Mouse (Mus musculus) stomach, postnatal 0 days (tissue): ENCODE results near the gene Gm10447. TPM values are rescaled to one million over a fixed set of nuclear protein-coding genes. Genes with fewer than 3 reads are reported as not detected.

Source experiments
- ATAC-seq: fragments of 200-750 bp; cut with Nextera tagmentation; 2 replicates; pipeline ENCODE4 v1.8.0; 2017; ENCODE audit not compliant: low FRiP score, low TSS enrichment
- DNase-seq: peaks from one replicate; pipeline ENCODE4 v3.0.0-alpha.2; 2016; ENCODE audit warnings: low spot score
- H3K27ac ChIP-seq: fragments of 300-500 bp; sonication (generic); replicated peaks from 2 replicates; pipeline ENCODE4 v1.5.1; 2014; ENCODE audit warnings: mild to moderate bottlenecking, control low read depth
- H3K27me3 ChIP-seq: fragments of 300-500 bp; sonication (generic); 2 replicates; pipeline ENCODE4 v1.6.1; 2014; ENCODE audit warnings: low read length; ENCODE audit not compliant: control insufficient read depth, insufficient read depth
- H3K36me3 ChIP-seq: fragments of 300-500 bp; sonication (generic); 2 replicates; pipeline ENCODE4 v1.6.1; 2014; ENCODE audit warnings: low read length, mixed read lengths; ENCODE audit not compliant: control insufficient read depth, insufficient read depth
- H3K4me1 ChIP-seq: fragments of 300-500 bp; sonication (generic); replicated peaks from 2 replicates; pipeline ENCODE4 v1.6.1; 2014; ENCODE audit warnings: antibody characterized with exemption; ENCODE audit not compliant: control insufficient read depth, insufficient read depth
- H3K4me2 ChIP-seq: fragments of 300-500 bp; sonication (generic); replicated peaks from 2 replicates; pipeline ENCODE4 v1.6.1; 2014; ENCODE audit warnings: low read depth, mild to moderate bottlenecking, control low read depth, moderate library complexity
- H3K4me3 ChIP-seq: fragments of 300-500 bp; sonication (generic); 2 replicates; pipeline ENCODE4 v1.5.1; 2014; ENCODE audit warnings: low read depth, low read length, control low read depth
- H3K9ac ChIP-seq: fragments of 300-500 bp; sonication (generic); 2 replicates; pipeline ENCODE4 v1.6.1; 2014; ENCODE audit warnings: mild to moderate bottlenecking, low read length, control low read depth, mixed read lengths
- H3K9me3 ChIP-seq: fragments of 300-500 bp; sonication (generic); 2 replicates; pipeline ENCODE4 v1.6.1; 2016; ENCODE audit warnings: low read length; ENCODE audit not compliant: control insufficient read depth
- CTCF ChIP-seq: IDR thresholded peaks from 2 replicates; pipeline ENCODE4 v1.5.1; 2016; ENCODE audit warnings: antibody characterized with exemption, low read depth, mild to moderate bottlenecking, moderate library complexity
- EP300 ChIP-seq: optimal IDR thresholded peaks from 2 replicates; pipeline ENCODE3; 2016; ENCODE audit warnings: antibody characterized with exemption
- WGBS: fragments of 180-500 bp; shearing (Covaris S2); extraction: QIAGEN DNeasy Blood & Tissue Kit; methylation state at CpG from one replicate; pipeline ENCODE4 v1.1.7; 2014; 5-methylcytosine and 5-hydroxymethylcytosine counted together
- microRNA-seq: library from miRNA; unstranded; fragments of <30 nt; microRNA quantifications from one replicate; pipeline ENCODE4, GENCODE M21; 2016
- polyA plus RNA-seq: library from polyadenylated mRNA; unstranded; fragments of >200 nt; fragmentation: Nextera tagmentation; extraction: Ambion mirVana; gene quantifications from 2 replicates; pipeline ENCODE4 v1.2.1, GENCODE M21; 2015

Gm10447 gene
- polyA plus RNA-seq, 1 experiment from 2014 or later = 0.08 TPM

DNA sequence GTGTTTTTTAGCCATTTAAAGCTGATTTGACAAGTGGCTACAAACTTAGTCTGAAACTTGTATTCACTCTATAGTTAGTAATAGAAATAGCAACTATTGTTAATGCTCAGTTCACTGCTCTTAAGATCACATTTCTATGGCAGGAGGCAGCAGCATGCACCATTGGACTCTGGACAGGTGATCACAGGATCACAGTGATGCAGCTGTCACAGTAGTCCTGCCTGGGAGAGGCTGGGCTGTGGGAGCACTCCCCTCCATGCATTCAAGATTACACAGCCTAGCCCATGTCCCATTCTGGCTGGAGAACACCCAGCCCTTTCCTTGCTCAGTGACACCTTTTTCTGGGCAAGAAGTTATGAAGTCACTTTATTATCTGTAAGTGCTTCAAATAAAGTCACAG, 38.9 kb downstream of the Gm10447 start:
- Histone ChIP-seq H3K27ac (no peak overlapping the region), H3K4me3 (no peak overlapping the region), H3K9ac (no peak overlapping the region), H3K4me1 (no peaks in the 10 kb centered on the region), H3K27me3 (no peaks in the 10 kb centered on the region), H3K9me3 (no peaks in the 10 kb centered on the region), H3K4me2 (no peak overlapping the region), H3K36me3 (peaks cover 34% of the 10 kb centered on the region)
- DNase-seq (no peak), ATAC-seq (no peak)
- TF ChIP-seq EP300 (no peak), CTCF (no peak)

DNA sequence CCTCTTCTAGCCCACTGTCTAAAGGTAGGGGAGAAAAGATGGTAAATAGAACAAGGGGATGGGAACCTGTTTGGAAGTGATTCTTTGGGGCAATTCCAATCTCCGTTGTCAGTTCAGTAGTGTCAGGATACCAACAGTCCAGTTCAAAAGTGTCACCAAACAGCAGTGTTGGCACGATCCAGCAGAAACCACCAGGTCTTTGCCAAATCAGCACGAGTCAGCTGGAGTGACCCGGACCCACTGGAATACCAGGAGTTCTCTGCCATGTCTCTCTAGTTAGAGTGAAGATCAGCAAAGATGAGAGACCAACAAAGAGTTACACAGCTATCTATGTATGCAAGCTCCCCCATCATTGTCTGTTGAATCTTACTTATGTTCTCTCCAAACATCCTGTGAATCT, 43.0 kb downstream of the Gm10447 start:
- TF ChIP-seq EP300 (no peak), CTCF (no peak)
- no peaks in the 10 kb centered on the region for H3K4me1 ChIP-seq
- H3K4me2 ChIP-seq = no peak overlapping the region
- no peak overlapping the region for H3K4me3 ChIP-seq
- ATAC-seq (no peak), DNase-seq (no peak)
- WGBS = 94% methylated on average over 4 of the region's 4 CpGs
- H3K27ac ChIP-seq = no peak overlapping the region
- peaks cover 50% of the 10 kb centered on the region for H3K36me3 ChIP-seq
- no peaks in the 10 kb centered on the region for H3K9me3 ChIP-seq
- no peak overlapping the region for H3K9ac ChIP-seq
- no peaks in the 10 kb centered on the region for H3K27me3 ChIP-seq

DNA sequence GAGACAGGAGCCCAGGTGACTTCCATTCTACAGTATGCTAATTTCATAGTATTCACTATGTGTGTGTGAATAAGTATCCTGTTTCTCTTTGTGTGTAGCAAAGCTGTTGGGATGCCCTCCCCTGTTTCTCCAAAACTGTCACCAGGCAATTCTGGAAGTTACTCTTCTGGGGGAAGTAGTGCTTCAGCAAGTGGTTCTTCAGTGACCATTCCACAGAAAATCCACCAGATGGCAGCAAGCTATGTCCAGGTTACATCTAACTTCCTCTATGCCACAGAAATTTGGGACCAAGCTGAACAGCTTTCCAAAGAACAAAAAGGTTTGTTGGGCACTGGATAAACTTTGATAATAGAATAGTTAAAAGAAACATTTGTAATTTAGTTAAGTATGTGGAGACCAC, 45.2 kb downstream of the Gm10447 start:
- Histone ChIP-seq H3K27ac (no peak overlapping the region), H3K4me3 (no peak overlapping the region), H3K9ac (no peak overlapping the region), H3K4me2 (no peak overlapping the region), H3K4me1 (no peaks in the 10 kb centered on the region), H3K27me3 (no peaks in the 10 kb centered on the region), H3K36me3 (peaks cover 43% of the 10 kb centered on the region), H3K9me3 (no peaks in the 10 kb centered on the region)
- TF ChIP-seq CTCF (peak; percentile 76), EP300 (no peak)
- no peak for ATAC-seq
- DNase-seq = no peak

Small RNA genes within 50 kb of the gene (microRNA-seq; reads per million reads assigned to microRNA genes)
- gene Mir6920 = not detected

Other genes with a start within 250 kb of the Gm10447 start
- 53.6 and 59.9 TPM in 2 replicates for gene Hspa4, start 156.7 kb downstream of the Gm10447 start, polyA plus RNA-seq
- 11.6 and 12.4 TPM in 2 replicates for gene Zcchc10, start 132.4 kb downstream of the Gm10447 start, polyA plus RNA-seq
- gene Aff4, start 106.3 kb downstream of the Gm10447 start, polyA plus RNA-seq = 18.5 and 28.5 TPM in 2 replicates
- 0.19 and 0.75 TPM in 2 replicates for gene Leap2, start 33.9 kb downstream of the Gm10447 start, polyA plus RNA-seq
- 903 and 973 TPM in 2 replicates for gene Uqcrq, start 26.3 kb downstream of the Gm10447 start, polyA plus RNA-seq
- gene Gdf9, start 26.1 kb downstream of the Gm10447 start, polyA plus RNA-seq = 0.78 and 0.88 TPM in 2 replicates
- gene Shroom1, start 95 bp upstream of the Gm10447 start, polyA plus RNA-seq = 1.3 and 1.7 TPM in 2 replicates
- not detected in 2 replicates for gene Gm9837, start 13.4 kb upstream of the Gm10447 start, polyA plus RNA-seq
- gene Gm9945, start 23.1 kb upstream of the Gm10447 start, polyA plus RNA-seq = 0.11 TPM in 1 of 2 replicates, not detected in the other
- gene Sowaha, start 23.2 kb upstream of the Gm10447 start, polyA plus RNA-seq = 0.91 and 1.1 TPM in 2 replicates
- gene Sept8, start 62.1 kb upstream of the Gm10447 start, polyA plus RNA-seq = 21.2 and 21.5 TPM in 2 replicates
- 22.1 and 25.3 TPM in 2 replicates for gene Kif3a, start 110.3 kb upstream of the Gm10447 start, polyA plus RNA-seq
- 0.27 and 0.45 TPM in 2 replicates for gene Il4, start 161.6 kb upstream of the Gm10447 start, polyA plus RNA-seq
- gene Il13, start 177.6 kb upstream of the Gm10447 start, polyA plus RNA-seq = not detected in 2 replicates